Mouse (Mus musculus) neural tube, embryonic 11.5 days (tissue): ENCODE data around the gene Fhdc1. TPM values are rescaled to one million over a fixed set of nuclear protein-coding genes. Genes with fewer than 3 reads are reported as not detected.

Experiments
- ATAC-seq: fragments of 200-750 bp; cut with Nextera tagmentation; 2 replicates; pipeline ENCODE4 v1.8.0; 2017; ENCODE audit warnings: moderate number of reproducible peaks, mild to moderate bottlenecking, moderate TSS enrichment, moderate library complexity; ENCODE audit not compliant: insufficient read depth, low FRiP score, low TSS enrichment
- DNase-seq: peaks from one replicate; pipeline ENCODE4 v3.0.0-alpha.2; 2015; ENCODE audit warnings: low spot score
- H3K27ac ChIP-seq: fragments of 300-500 bp; sonication (generic); 2 replicates; pipeline ENCODE4 v1.5.1; 2014; ENCODE audit warnings: low read depth, mild to moderate bottlenecking, low read length
- H3K27me3 ChIP-seq: fragments of 300-500 bp; sonication (generic); 2 replicates; pipeline ENCODE4 v1.6.1; 2014; ENCODE audit warnings: mild to moderate bottlenecking, low read length, mixed read lengths; ENCODE audit not compliant: control insufficient read depth, insufficient read depth
- H3K36me3 ChIP-seq: fragments of 300-500 bp; sonication (generic); 2 replicates; pipeline ENCODE4 v1.6.1; 2014; ENCODE audit warnings: mild to moderate bottlenecking, low read length, moderate library complexity, mixed read lengths; ENCODE audit not compliant: control insufficient read depth, insufficient read depth
- H3K4me1 ChIP-seq: fragments of 300-500 bp; sonication (generic); 2 replicates; pipeline ENCODE4 v1.6.1; 2014; ENCODE audit warnings: low read length, mixed read lengths; ENCODE audit not compliant: control insufficient read depth, insufficient read depth
- H3K4me2 ChIP-seq: fragments of 300-500 bp; sonication (generic); 2 replicates; pipeline ENCODE4 v1.6.1; 2014; ENCODE audit warnings: low read depth, mild to moderate bottlenecking, moderate library complexity
- H3K4me3 ChIP-seq: fragments of 300-500 bp; sonication (generic); 2 replicates; pipeline ENCODE4 v1.5.1; 2014; ENCODE audit warnings: low read depth, low read length
- H3K9ac ChIP-seq: fragments of 300-500 bp; sonication (generic); 2 replicates; pipeline ENCODE4 v1.6.1; 2014; ENCODE audit warnings: mild to moderate bottlenecking, low read length
- H3K9me3 ChIP-seq: fragments of 300-500 bp; sonication (generic); 2 replicates; pipeline ENCODE4 v1.6.1; 2016; ENCODE audit warnings: low read length; ENCODE audit not compliant: control insufficient read depth
- WGBS: fragments of 180-500 bp; shearing (Covaris S2); extraction: QIAGEN DNeasy Blood & Tissue Kit; methylation state at CpG from one replicate; pipeline ENCODE4 v1.1.7; 2014; 5-methylcytosine and 5-hydroxymethylcytosine counted together
- polyA plus RNA-seq: library from polyadenylated mRNA; unstranded; fragments of >200 nt; fragmentation: Nextera tagmentation; extraction: Ambion mirVana; gene quantifications from 2 replicates; pipeline ENCODE4 v1.2.1, GENCODE M21; 2014

The Fhdc1 gene
- 6.0 and 7.0 TPM in 2 replicates for polyA plus RNA-seq

GRCm38 (mm10) chr3:84480006-84480897, at the start of gene Fhdc1:
Gene Fhdc1 (minus strand): TSS chr3:84480429.
- Histone ChIP-seq H3K9me3 (no peaks in the 10 kb centered on the region), H3K9ac (peak within 1 kb of the TSS; percentile 70), H3K27ac (no peak within 1 kb of the TSS), H3K4me2 (peak within 1 kb of the TSS; percentile 90), H3K4me3 (peak within 1 kb of the TSS; percentile 66), H3K36me3 (no peaks in the 10 kb centered on the region), H3K27me3 (peaks cover 23% of the 10 kb centered on the region), H3K4me1 (peaks cover 17% of the 10 kb centered on the region)
- DNase-seq (peak; percentile 70), ATAC-seq (peak; percentile 68)
- WGBS = under 1% methylated on average over 79 of the region's 82 CpGs

- Histone ChIP-seq H3K27me3 (no peaks in the 10 kb centered on the region), H3K4me1 (no peaks in the 10 kb centered on the region), H3K9me3 (no peaks in the 10 kb centered on the region), H3K4me2 (no peak overlapping the region), H3K27ac (no peak overlapping the region), H3K9ac (no peak overlapping the region), H3K4me3 (no peak overlapping the region), H3K36me3 (no peaks in the 10 kb centered on the region)
- no peak for ATAC-seq
- whole genome bisulfite sequencing = 88% methylated on average over 2 of the region's 2 CpGs
- no peak for DNase-seq
These were observed 48.8 kb upstream of the Fhdc1 start for GRCm38 (mm10) chr3:84529021-84529420.

GRCm38 (mm10) chr3:84524952-84525351, 44.7 kb upstream of the Fhdc1 start:
- Histone ChIP-seq H3K4me2 (no peak overlapping the region), H3K9ac (no peak overlapping the region), H3K9me3 (no peaks in the 10 kb centered on the region), H3K36me3 (no peaks in the 10 kb centered on the region), H3K4me1 (no peaks in the 10 kb centered on the region), H3K27me3 (no peaks in the 10 kb centered on the region), H3K4me3 (no peak overlapping the region), H3K27ac (no peak overlapping the region)
- 74% methylated on average over 1 of the region's 1 CpGs for WGBS
- DNase-seq (no peak), ATAC-seq (no peak)

GRCm38 (mm10) chr3:84516163-84516562, 35.9 kb upstream of the Fhdc1 start:
- no peak for DNase-seq
- ATAC-seq = no peak
- WGBS = 95% methylated on average over 3 of the region's 3 CpGs
- H3K27me3 ChIP-seq = no peaks in the 10 kb centered on the region
- peaks cover 2% of the 10 kb centered on the region; the same call in 1 of the 2 replicates for H3K36me3 ChIP-seq
- H3K4me3 ChIP-seq = no peak overlapping the region
- H3K4me2 ChIP-seq = no peak overlapping the region
- H3K27ac ChIP-seq = no peak overlapping the region
- no peak overlapping the region for H3K9ac ChIP-seq
- peaks cover 3% of the 10 kb centered on the region; the same call in 1 of the 2 replicates for H3K4me1 ChIP-seq
- H3K9me3 ChIP-seq = no peaks in the 10 kb centered on the region

- ATAC-seq (no peak), DNase-seq (no peak)
- no peak overlapping the region for H3K27ac ChIP-seq
These were observed 32.7 kb upstream of the Fhdc1 start for GRCm38 (mm10) chr3:84512774-84513515.

GRCm38 (mm10) chr3:84505193-84505592, 25.0 kb upstream of the Fhdc1 start:
- H3K36me3 ChIP-seq = no peaks in the 10 kb centered on the region
- no peak for DNase-seq
- H3K27me3 ChIP-seq = no peaks in the 10 kb centered on the region
- H3K27ac ChIP-seq = no peak overlapping the region
- H3K4me1 ChIP-seq = peaks cover 8% of the 10 kb centered on the region
- H3K4me2 ChIP-seq = no peak overlapping the region
- H3K9ac ChIP-seq = no peak overlapping the region
- 89% methylated on average over 4 of the region's 4 CpGs for WGBS
- H3K9me3 ChIP-seq = no peaks in the 10 kb centered on the region
- ATAC-seq = no peak
- no peak overlapping the region for H3K4me3 ChIP-seq

More at GRCm38 (mm10) chr3:84512774-84513515, 32.7 kb upstream of the Fhdc1 start:
- Histone ChIP-seq H3K9me3 (no peaks in the 10 kb centered on the region), H3K4me3 (no peak overlapping the region), H3K36me3 (no peaks in the 10 kb centered on the region; the same call in 1 of the 2 replicates), H3K4me2 (no peak overlapping the region), H3K9ac (no peak overlapping the region), H3K4me1 (peaks cover 3% of the 10 kb centered on the region; the same call in 1 of the 2 replicates), H3K27me3 (no peaks in the 10 kb centered on the region)
- WGBS = 30% methylated on average over 6 of the region's 6 CpGs

- DNase-seq (no peak), ATAC-seq (no peak)
- Histone ChIP-seq H3K4me2 (no peak overlapping the region), H3K27me3 (no peaks in the 10 kb centered on the region), H3K27ac (no peak overlapping the region), H3K36me3 (no peaks in the 10 kb centered on the region), H3K4me1 (peaks cover 8% of the 10 kb centered on the region), H3K9me3 (no peaks in the 10 kb centered on the region), H3K9ac (no peak overlapping the region), H3K4me3 (no peak overlapping the region)
- WGBS = 95% methylated on average over 8 of the region's 8 CpGs
These were observed 24.1 kb upstream of the Fhdc1 start for GRCm38 (mm10) chr3:84504291-84504690.

GRCm38 (mm10) chr3:84502101-84502500, 21.9 kb upstream of the Fhdc1 start:
- DNase-seq (no peak), ATAC-seq (no peak)
- H3K4me2 ChIP-seq = no peak overlapping the region
- no peaks in the 10 kb centered on the region for H3K27me3 ChIP-seq
- no peaks in the 10 kb centered on the region for H3K36me3 ChIP-seq
- no peak overlapping the region for H3K9ac ChIP-seq
- H3K4me1 ChIP-seq = peaks cover 8% of the 10 kb centered on the region
- no peaks in the 10 kb centered on the region for H3K9me3 ChIP-seq
- 77% methylated on average over 2 of the region's 2 CpGs for WGBS
- H3K4me3 ChIP-seq = no peak overlapping the region
- H3K27ac ChIP-seq = no peak overlapping the region
